ENCODE assay signal across 8 mouse cellular contexts in the genomic region with DNA sequence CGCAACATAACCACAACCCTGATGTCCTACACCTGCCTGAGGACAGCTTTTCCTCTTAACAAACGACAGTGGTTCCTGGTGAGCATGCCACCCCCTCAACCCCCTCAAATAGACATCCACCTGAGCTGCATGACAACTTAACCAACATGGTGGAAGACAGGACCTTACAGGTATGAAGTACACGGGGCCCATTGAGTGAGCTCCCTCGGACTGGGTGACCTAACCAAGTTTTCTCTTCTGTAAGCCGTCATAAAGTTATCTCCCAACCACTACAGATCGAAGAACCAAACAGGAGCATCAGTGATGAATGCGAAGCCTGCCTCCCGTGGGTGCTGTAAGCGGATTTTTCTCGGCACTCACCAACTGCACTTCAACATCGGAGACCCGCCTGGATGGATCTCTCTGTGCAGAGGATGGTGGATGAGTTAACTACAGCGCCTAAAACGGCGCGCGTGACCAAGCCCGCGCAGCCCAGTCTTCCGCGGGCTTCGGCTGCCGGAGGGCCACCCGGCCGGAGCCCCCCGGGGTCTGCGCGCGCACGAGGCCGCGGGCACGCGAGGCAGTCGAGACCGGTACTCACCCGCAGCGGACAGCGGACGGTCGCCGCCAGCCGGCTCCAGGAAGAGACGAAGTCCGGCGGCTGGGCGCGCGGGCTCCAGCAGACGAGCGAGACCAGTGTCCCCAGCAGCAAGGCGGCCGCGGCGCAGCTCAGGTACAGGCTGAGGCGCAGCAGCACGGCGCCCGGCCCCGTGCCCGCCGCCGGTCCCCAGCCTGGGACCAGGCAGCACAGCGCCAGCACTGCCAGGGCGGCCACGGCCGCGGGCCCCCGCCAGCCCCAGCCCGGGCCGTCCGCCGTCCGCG. TPM values are rescaled to one million over a fixed set of nuclear protein-coding genes. Genes with fewer than 3 reads are reported as not detected.
DNase-seq lines count a peak whose midpoint lies in the region; ATAC-seq and TF ChIP-seq lines count a peak whose summit lies in the region.

Gene Cfap97, plus strand, starts transcription at position 570 of the 861 bp plus-strand sequence.

- H3K4me2 ChIP-seq in forebrain, embryonic 16.5 days (ENCODE audit: low read length) = peak within 1 kb of the TSS; percentile 90

- WGBS in forebrain, embryonic 16.5 days = under 1% methylated on average over 74 of the region's 75 CpGs

- ATAC-seq in forebrain, embryonic 16.5 days = peak; percentile 76
- ATAC-seq in hematopoietic stem cell, adult 5-6 weeks (replicated peaks in 1 of 2; ENCODE audit: insufficient read depth in 1 of 2, low FRiP score in 2 of 2, low TSS enrichment in 1 of 2, low read depth in 1 of 2, poor library complexity in 2 of 2, severe bottlenecking in 2 of 2) = peak; percentile 25 to 31; a peak in 2 of 4 replicates
- ATAC-seq in megakaryocyte, adult 5-6 weeks (ENCODE audit: poor library complexity, severe bottlenecking) = peak; percentile 47

- TF ChIP-seq CTCF in left cerebral cortex, adult 2 months (IDR thresholded peaks at IDR 0.05) = no peak

- H3K4me1 ChIP-seq in forebrain, embryonic 16.5 days (replicated peaks; ENCODE audit: control insufficient read depth, insufficient read depth, low read length) = peaks cover 17% of the 10 kb centered on the region

- no peaks in the 10 kb centered on the region for H3K9me3 ChIP-seq in forebrain, embryonic 16.5 days (ENCODE audit: control insufficient read depth, low read length)

- intact Hi-C loops in left cerebral cortex, adult 2 months (cut with DNase I) = loop anchor here (5.0 kb wide), 1 partner anchor 154 kb away; the partner anchor contains the start of gene Lrp2bp

- peak within 1 kb of the TSS; percentile 86 for H3K9ac ChIP-seq in forebrain, embryonic 16.5 days (replicated peaks; ENCODE audit: low read depth, low read length)

- no peaks in the 10 kb centered on the region for H3K36me3 ChIP-seq in forebrain, embryonic 16.5 days (ENCODE audit: control insufficient read depth, insufficient read depth)

- peak; percentile 61 for DNase-seq in Muller cell, postnatal 12 days (ENCODE audit: inconsistent ontology term)
- peak; percentile 66 to 79 for DNase-seq in cerebellum, adult 18-20 months
- peak; percentile 47 to 54 for DNase-seq in left cerebral cortex, adult 2 months (ENCODE audit: extremely low spot score in 1 of 2, low spot score in 2 of 2)
- DNase-seq in right cerebral cortex, postnatal 14 days = peak; percentile 51
- DNase-seq in yolk sac, embryonic 10.5 days (ENCODE audit: low spot score) = peak; percentile 66

- H3K27ac ChIP-seq in forebrain, embryonic 16.5 days (ENCODE audit: low read length) = peak within 1 kb of the TSS; percentile 53
- H3K27ac ChIP-seq in left cerebral cortex, adult 2 months = peak within 1 kb of the TSS; percentile 69

- peak within 1 kb of the TSS; percentile 89 for H3K4me3 ChIP-seq in forebrain, embryonic 16.5 days (replicated peaks; ENCODE audit: low read length)
- peak within 1 kb of the TSS; percentile 70 for H3K4me3 ChIP-seq in left cerebral cortex, adult 2 months

- peaks cover 5% of the 10 kb centered on the region for H3K27me3 ChIP-seq in forebrain, embryonic 16.5 days (replicated peaks; ENCODE audit: control insufficient read depth, insufficient read depth, low read length)

RNA-seq across cellular contexts. Expression of gene Cfap97, which starts in this region (rescaled TPM):
- polyA plus RNA-seq in forebrain, embryonic 16.5 days (2015; fragmentation: Nextera tagmentation; extraction: Ambion mirVana) = 22.9 and 26.5 TPM in 2 replicates
- total RNA-seq in hematopoietic stem cell, adult 5-6 weeks (2017) = 51.7 and 54.8 TPM in 2 replicates
- 10 to 100 TPM; 21.6 to 22.4 TPM for total RNA-seq in left cerebral cortex, adult 2 months (2021)
- 14.5 and 19.8 TPM in 2 replicates for total RNA-seq in megakaryocyte, adult 5-6 weeks (2015)
- total RNA-seq in megakaryocyte, adult 5-6 weeks (2017) = 15.7 and 24.1 TPM in 2 replicates

Comparison
In these comparisons a context has a peak if more than half of its experiments do, and no peak if none do; other contexts are left out.
1. Peak in every context shown above with its lines: DNase-seq, ATAC-seq, H3K4me3 ChIP-seq and H3K27ac ChIP-seq.